Comparison of ENCODE assay signal across 8 mouse cellular contexts in genomic region chr11:3805362-3805761, GRCm38 (mm10). TPM values are rescaled to one million over a fixed set of nuclear protein-coding genes. Genes with fewer than 3 reads are reported as not detected.
DNase-seq lines count a peak whose midpoint lies in the region; ATAC-seq and TF ChIP-seq lines count a peak whose summit lies in the region.

No protein-coding gene starts in this region.

- no peak overlapping the region for H3K27ac ChIP-seq in midbrain, embryonic 10.5 days (replicated peaks)
- H3K27ac ChIP-seq in midbrain, embryonic 16.5 days (ENCODE audit: low read length), result no peak overlapping the region
- no peak overlapping the region for H3K27ac ChIP-seq in bone marrow macrophage, adult 2 months (ENCODE audit: insufficient read depth, low read depth, low read length)

- no peak for TF ChIP-seq POLR2A in bone marrow macrophage, adult 2 months (IDR thresholded peaks at IDR 0.05; ENCODE audit: borderline replicate concordance, low read depth, low read length)

- peak; percentile 30; the same call in 1 of the 2 replicates for TF ChIP-seq CTCF in bone marrow macrophage, adult 2 months (IDR thresholded peaks at IDR 0.05; ENCODE audit: low read depth, low read length)

- no peaks in the 10 kb centered on the region for H3K36me3 ChIP-seq in midbrain, embryonic 10.5 days
- H3K36me3 ChIP-seq in midbrain, embryonic 16.5 days (ENCODE audit: control insufficient read depth, insufficient read depth, low read length), result no peaks in the 10 kb centered on the region

- DNase-seq in gastrocnemius, adult 18-20 months (ENCODE audit: low spot score), result peak; percentile 9
- no peak for DNase-seq in gastrocnemius, postnatal 36 days
- DNase-seq in midbrain, embryonic 10.5 days (ENCODE audit: low spot score), result peak; percentile 21
- DNase-seq in forelimb bud, embryonic 11.5 days (ENCODE audit: low read depth, low spot score), result peak; percentile 36
- DNase-seq in retina, postnatal 1 day, result peak; percentile 62
- DNase-seq in ovary, postnatal 10 days (ENCODE audit: low spot score), result no peak

- no peak overlapping the region for H3K9ac ChIP-seq in midbrain, embryonic 16.5 days (ENCODE audit: low read depth, low read length)

- peaks cover 4% of the 10 kb centered on the region; the same call in 1 of the 2 replicates for H3K9me3 ChIP-seq in midbrain, embryonic 10.5 days (replicated peaks)
- H3K9me3 ChIP-seq in midbrain, embryonic 16.5 days (replicated peaks; ENCODE audit: control insufficient read depth, low read length, poor library complexity, severe bottlenecking), result no peaks in the 10 kb centered on the region

- 34% methylated on average over 3 of the region's 3 CpGs for WGBS in midbrain, embryonic 10.5 days
- 31% methylated on average over 3 of the region's 3 CpGs for WGBS in midbrain, embryonic 16.5 days

- H3K4me3 ChIP-seq in midbrain, embryonic 10.5 days, result no peak overlapping the region
- H3K4me3 ChIP-seq in midbrain, embryonic 16.5 days (ENCODE audit: low read depth, low read length), result no peak overlapping the region
- no peak overlapping the region for H3K4me3 ChIP-seq in bone marrow macrophage, adult 2 months (ENCODE audit: insufficient read depth, low read length)

- ATAC-seq in midbrain, embryonic 16.5 days, result no peak

- H3K4me2 ChIP-seq in midbrain, embryonic 16.5 days (ENCODE audit: low read length), result no peak overlapping the region

- no peaks in the 10 kb centered on the region for H3K4me1 ChIP-seq in midbrain, embryonic 10.5 days
- no peaks in the 10 kb centered on the region for H3K4me1 ChIP-seq in midbrain, embryonic 16.5 days (ENCODE audit: control insufficient read depth, insufficient read depth, low read length)
- H3K4me1 ChIP-seq in bone marrow macrophage, adult 2 months (ENCODE audit: control insufficient read depth, insufficient read depth, low read length), result no peaks in the 10 kb centered on the region

- intact Hi-C loops in gastrocnemius, postnatal 36 days (cut with DNase I), result loop anchor here (5.0 kb wide), 2 partner anchors 77 to 117 kb away; no protein-coding TSS in a partner anchor

- no peaks in the 10 kb centered on the region for H3K27me3 ChIP-seq in midbrain, embryonic 10.5 days (ENCODE audit: low read depth, poor library complexity, severe bottlenecking)
- no peaks in the 10 kb centered on the region for H3K27me3 ChIP-seq in midbrain, embryonic 16.5 days (ENCODE audit: control insufficient read depth, insufficient read depth, low read depth, low read length)

RNA-seq across cellular contexts. Expression of gene Osbp2, which starts 58.3 kb away (rescaled TPM):
- 1 to 10 TPM; 1.1 to 1.3 TPM for total RNA-seq in gastrocnemius, adult 18-20 months (2021)
- total RNA-seq in gastrocnemius, postnatal 36 days (2021), result under 1 TPM; 0.30 to 0.66 TPM
- 1.4 and 2.2 TPM in 2 replicates for polyA plus RNA-seq in midbrain, embryonic 10.5 days (2016; fragmentation: Nextera tagmentation; extraction: Ambion mirVana)
- 35.7 and 40.9 TPM in 2 replicates for polyA plus RNA-seq in midbrain, embryonic 16.5 days (2015; fragmentation: Nextera tagmentation; extraction: Ambion mirVana)
- polyA plus RNA-seq in bone marrow macrophage, adult 2 months (2012; ENCODE audit: insufficient read depth, insufficient read length, missing spikeins), result 0.59 and 0.87 TPM in 2 replicates

Comparison
In these comparisons a context has a peak if more than half of its experiments do, and no peak if none do; other contexts are left out.
1. DNase-seq: peak in gastrocnemius, adult 18-20 months (single experiment), midbrain, embryonic 10.5 days (single experiment), forelimb bud, embryonic 11.5 days (single experiment) and retina, postnatal 1 day (single experiment); none in gastrocnemius, postnatal 36 days (0 of 2) and ovary, postnatal 10 days (single experiment).
2. RNA of gene Osbp2, which starts 58.3 kb away (polyA plus RNA-seq): 35.7 to 40.9 TPM in midbrain, embryonic 16.5 days; 1.4 to 2.2 TPM in midbrain, embryonic 10.5 days and 0.59 to 0.87 TPM in bone marrow macrophage, adult 2 months; every median in the first group is over 10 times any median in the second.